Mouse (Mus musculus) erythroblast, embryonic 14.5 days (primary cell): ENCODE data around the gene Enpp1. TPM values are rescaled to one million over a fixed set of nuclear protein-coding genes. Genes with fewer than 3 reads are reported as not detected.

Experiments used
- H3K27me3 ChIP-seq: 2 replicates; pipeline ENCODE4 v1.6.1; 2012; ENCODE audit warnings: inconsistent platforms; ENCODE audit not compliant: control insufficient read depth
- H3K36me3 ChIP-seq: 2 replicates; pipeline ENCODE4 v1.6.1; 2012; ENCODE audit warnings: mild to moderate bottlenecking, inconsistent platforms; ENCODE audit not compliant: control insufficient read depth
- H3K4me1 ChIP-seq: 2 replicates; pipeline ENCODE4 v1.6.1; 2012; ENCODE audit warnings: inconsistent platforms; ENCODE audit not compliant: control insufficient read depth
- H3K4me3 ChIP-seq: replicated peaks from 2 replicates; pipeline ENCODE3; 2012; ENCODE audit warnings: moderate library complexity, mild to moderate bottlenecking, inconsistent platforms
- H3K9me3 ChIP-seq: 2 replicates; pipeline ENCODE4 v1.6.1; 2012; ENCODE audit warnings: low read length, inconsistent platforms, mixed read lengths; ENCODE audit not compliant: control insufficient read depth
- GATA1 ChIP-seq: IDR thresholded peaks from 2 replicates; pipeline ENCODE4 v1.6.1; 2012; ENCODE audit warnings: low read length, inconsistent platforms, mixed read lengths
- TAL1 ChIP-seq: IDR thresholded peaks from 3 replicates; pipeline ENCODE4 v1.6.1; 2012; ENCODE audit warnings: low read length, inconsistent platforms, mixed read lengths
- polyA plus RNA-seq: library from polyadenylated mRNA; stranded (reverse); fragments of >175 nt; gene quantifications from 2 replicates; pipeline ENCODE4 v1.2.3, GENCODE M21; 2012

Enpp1 gene
- polyA plus RNA-seq, 1 experiment = not detected

DNA sequence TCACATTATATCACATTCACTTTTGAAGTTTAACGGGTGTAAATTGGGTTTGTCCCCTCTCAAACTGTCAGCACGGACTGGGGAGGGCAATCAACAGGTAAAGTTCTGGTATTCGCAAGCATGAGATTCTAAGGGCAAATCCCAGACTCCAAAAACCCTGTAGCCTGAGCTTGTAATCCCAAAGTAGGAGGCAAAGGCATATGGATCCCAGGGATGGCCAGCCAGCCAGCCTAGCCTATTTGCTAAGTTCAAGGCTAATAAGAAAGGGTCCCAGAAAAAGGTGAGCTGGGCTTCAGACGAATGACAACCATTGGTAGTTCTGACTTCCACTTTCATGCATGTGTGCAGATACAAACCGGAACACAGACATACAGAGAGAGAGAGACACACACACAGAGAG lies 942 bp upstream of the Enpp1 start:
- Histone ChIP-seq H3K4me3 (no peak overlapping the region), H3K27me3 (peaks cover 27% of the 10 kb centered on the region), H3K4me1 (peaks cover 14% of the 10 kb centered on the region), H3K9me3 (no peaks in the 10 kb centered on the region), H3K36me3 (no peaks in the 10 kb centered on the region)
- no peak for TF ChIP-seq TAL1

DNA sequence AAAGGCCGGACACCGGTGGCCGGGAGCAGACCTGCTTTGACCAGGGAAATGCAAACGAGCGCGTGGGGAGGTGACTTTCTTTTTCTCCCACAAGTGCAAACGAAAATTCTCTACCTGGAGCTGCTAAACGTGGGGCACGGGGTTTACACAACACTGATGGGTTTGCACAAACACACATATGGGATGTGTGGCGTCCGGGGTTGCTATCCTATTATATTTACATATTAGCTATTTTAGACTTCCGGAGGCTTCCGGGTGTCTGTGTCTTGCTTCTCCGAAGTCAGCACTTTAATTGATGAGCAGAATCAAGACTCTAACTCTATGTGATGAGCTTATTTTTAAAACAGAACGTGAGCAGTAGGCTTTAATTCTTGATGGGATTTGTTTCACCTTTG lies 405 bp upstream of the Enpp1 start:
- peaks cover 14% of the 10 kb centered on the region for H3K4me1 ChIP-seq
- TF ChIP-seq GATA1 = no peak
- no peak for TF ChIP-seq TAL1
- no peaks in the 10 kb centered on the region for H3K9me3 ChIP-seq
- H3K27me3 ChIP-seq = peaks cover 27% of the 10 kb centered on the region
- H3K4me3 ChIP-seq = peak overlapping the region; percentile 69
- no peaks in the 10 kb centered on the region for H3K36me3 ChIP-seq

DNA sequence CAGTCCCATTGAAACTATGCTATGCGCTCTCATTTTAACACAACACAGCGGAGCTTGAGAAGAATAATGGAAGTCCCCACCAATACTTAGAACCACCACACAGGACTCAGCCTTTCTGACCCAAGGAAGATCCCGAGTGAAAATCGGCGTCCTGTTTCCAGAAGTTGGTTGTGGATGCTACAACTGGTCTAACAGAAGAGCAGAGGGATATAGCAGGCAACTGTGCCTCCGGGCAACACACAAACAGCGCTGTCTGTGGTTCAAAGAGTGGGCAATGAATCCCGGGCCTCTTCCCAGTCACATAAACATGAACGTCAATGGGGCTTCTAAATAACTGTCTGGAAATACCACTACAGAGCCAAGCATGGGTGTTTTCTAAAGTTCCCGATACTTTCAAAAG lies 888 bp downstream of the Enpp1 start:
- H3K9me3 ChIP-seq = no peaks in the 10 kb centered on the region
- peak overlapping the region; percentile 69 for H3K4me3 ChIP-seq
- peaks cover 14% of the 10 kb centered on the region for H3K4me1 ChIP-seq
- H3K36me3 ChIP-seq = no peaks in the 10 kb centered on the region
- TF ChIP-seq GATA1 = no peak
- TF ChIP-seq TAL1 = no peak
- peaks cover 27% of the 10 kb centered on the region for H3K27me3 ChIP-seq

DNA sequence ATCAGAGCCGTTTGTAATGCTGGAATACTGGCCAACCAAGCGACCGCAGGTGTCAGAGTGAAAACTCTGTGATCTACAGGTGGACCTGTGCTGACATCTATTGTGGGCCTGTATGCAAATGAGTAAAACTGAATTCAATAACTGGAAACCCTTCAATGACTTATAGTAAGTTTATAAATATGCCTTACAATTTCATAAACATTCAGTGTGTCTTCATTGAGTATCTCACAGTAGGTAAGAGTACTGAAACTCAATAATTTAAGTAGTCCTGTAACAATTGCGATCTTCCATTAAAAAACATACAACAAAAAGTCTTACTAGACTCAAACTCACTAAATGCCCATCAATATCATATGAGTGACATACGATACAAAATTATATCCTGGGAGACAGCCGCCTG lies 1.6 kb downstream of the Enpp1 start:
- Histone ChIP-seq H3K9me3 (no peaks in the 10 kb centered on the region), H3K4me1 (peaks cover 14% of the 10 kb centered on the region), H3K4me3 (no peak overlapping the region), H3K36me3 (no peaks in the 10 kb centered on the region), H3K27me3 (peaks cover 27% of the 10 kb centered on the region)
- no peak for TF ChIP-seq GATA1

DNA sequence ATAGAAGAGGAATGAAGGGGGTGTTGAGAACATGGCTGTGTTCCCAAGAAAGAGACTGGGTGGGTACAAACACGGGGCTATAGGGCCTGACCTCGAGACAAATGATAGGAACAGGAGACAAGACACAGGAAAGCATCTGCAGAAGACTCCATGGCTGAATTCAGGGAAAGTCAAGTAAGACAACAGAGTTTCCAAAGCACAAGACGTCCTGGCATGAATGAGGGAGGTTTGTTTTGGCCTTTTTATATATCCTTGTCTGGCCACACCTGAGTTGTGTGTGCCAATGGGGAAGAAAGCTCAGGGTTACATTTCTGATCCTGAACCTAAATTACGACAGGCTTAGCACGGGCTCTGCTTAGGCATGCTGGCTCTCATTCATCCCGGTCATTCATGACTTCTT lies 4.2 kb downstream of the Enpp1 start:
- Histone ChIP-seq H3K27me3 (peaks cover 24% of the 10 kb centered on the region), H3K36me3 (no peaks in the 10 kb centered on the region), H3K4me3 (no peak overlapping the region), H3K4me1 (peaks cover 14% of the 10 kb centered on the region), H3K9me3 (no peaks in the 10 kb centered on the region)
- TF ChIP-seq GATA1 (no peak), TAL1 (no peak)

DNA sequence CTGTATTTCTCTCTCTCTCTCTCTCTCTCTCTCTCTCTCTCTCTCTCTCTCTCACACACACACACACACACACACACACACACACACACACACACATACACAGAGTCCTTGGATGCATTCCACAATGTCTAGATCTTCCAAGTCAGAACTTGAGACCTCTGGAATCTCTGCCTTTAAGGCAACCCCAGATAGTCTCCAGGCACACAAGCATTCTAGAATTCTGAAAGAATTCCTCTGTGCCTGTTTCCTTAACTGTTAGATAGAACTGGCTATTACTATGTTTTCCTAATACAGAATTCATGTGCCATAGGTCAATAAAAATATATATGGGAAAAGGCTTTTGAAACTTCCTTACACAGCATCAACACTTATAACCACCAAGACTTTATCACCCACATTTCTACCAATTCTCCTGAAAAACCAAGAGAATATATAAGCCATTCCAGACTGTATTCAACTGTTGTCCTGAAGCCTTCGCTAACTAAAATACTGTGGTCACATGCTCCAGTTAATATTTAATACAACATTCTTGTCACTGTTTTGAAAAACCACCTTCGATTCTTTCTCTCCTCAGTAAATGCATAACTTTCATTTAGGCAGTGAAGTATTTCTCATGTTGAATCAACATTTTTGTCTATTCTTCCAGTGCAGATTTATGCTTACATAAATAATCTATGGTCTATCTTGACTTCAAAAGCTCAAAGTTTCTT lies 5.4 kb downstream of the Enpp1 start:
- H3K4me1 ChIP-seq = peaks cover 7% of the 10 kb centered on the region
- TF ChIP-seq GATA1 = no peak
- H3K36me3 ChIP-seq = no peaks in the 10 kb centered on the region
- peaks cover 13% of the 10 kb centered on the region for H3K27me3 ChIP-seq
- no peak overlapping the region for H3K4me3 ChIP-seq
- no peaks in the 10 kb centered on the region for H3K9me3 ChIP-seq

DNA sequence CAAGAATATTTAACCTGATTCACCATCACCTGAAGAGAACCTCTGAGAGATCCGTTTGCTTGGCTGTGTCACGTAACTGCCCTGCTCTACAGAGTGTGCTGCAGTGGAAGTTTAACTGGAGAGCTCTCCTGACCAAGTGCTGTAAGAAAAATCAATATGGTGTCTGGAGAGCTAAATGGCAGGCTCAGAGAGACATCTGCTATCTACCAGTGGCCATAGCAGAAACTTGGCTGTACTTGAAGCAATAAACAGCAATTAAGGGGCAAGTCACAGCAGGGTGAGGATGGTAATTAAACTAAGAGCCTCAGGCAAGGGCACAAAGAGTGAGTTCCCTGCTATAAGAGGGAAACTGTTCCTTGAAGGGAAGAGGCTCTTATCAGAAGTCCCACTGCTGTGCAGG lies 9.3 kb downstream of the Enpp1 start:
- Histone ChIP-seq H3K27me3 (no peaks in the 10 kb centered on the region), H3K36me3 (no peaks in the 10 kb centered on the region), H3K4me3 (no peak overlapping the region), H3K4me1 (no peaks in the 10 kb centered on the region), H3K9me3 (no peaks in the 10 kb centered on the region)
- TF ChIP-seq GATA1 = no peak
- no peak for TF ChIP-seq TAL1

DNA sequence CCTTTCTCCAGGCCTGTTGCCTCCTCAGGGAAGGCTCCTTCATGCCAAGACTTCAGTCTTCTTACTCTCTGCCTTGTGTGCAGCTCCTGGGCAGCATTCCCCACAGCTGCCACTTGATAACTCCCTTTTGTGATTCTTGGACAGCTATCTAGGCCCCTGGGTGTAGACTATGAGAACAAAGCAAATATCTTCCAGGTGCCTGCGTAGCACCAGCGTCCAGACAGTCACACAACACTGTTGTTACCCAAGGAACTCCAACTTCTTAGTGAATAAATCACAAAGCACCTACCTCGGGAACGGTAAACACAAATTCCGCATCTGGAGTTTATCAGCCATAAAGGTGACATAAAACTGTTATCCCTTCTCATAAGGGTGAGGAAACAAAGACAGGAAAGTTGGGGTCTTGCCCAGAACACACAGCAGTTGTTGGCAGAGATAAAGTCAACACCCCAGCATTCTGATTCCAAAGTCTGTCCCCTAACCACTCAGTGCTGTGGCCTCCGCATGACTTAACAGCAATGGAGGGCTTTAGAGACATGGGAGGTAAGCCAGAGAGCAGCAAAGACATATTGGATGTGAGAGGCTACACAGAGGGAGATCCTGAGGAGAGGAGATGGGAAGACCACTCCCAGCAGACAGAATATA lies 13.7 kb downstream of the Enpp1 start:
- no peaks in the 10 kb centered on the region for H3K9me3 ChIP-seq
- H3K4me3 ChIP-seq = no peak overlapping the region
- no peaks in the 10 kb centered on the region for H3K27me3 ChIP-seq
- no peaks in the 10 kb centered on the region for H3K36me3 ChIP-seq
- H3K4me1 ChIP-seq = no peaks in the 10 kb centered on the region
- TF ChIP-seq GATA1 = no peak
- TF ChIP-seq TAL1 = no peak

DNA sequence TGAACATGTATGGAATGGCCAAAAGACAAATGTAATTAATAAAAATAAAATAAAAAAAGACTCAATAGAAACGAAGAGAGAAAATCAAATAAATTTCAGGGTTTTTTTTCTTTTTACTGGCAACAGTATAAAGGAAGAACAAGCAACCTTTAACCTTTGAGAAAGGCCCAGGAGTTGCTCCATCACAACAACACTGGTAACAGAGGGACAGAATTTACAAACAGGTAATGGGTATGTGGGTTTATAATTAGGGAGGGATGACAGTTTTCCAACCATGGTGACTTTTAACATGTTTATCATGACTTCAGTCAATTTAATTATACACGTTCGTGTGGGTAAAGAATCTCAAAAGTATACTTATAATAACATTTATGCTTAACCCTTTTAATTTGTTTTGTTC lies 15.2 kb downstream of the Enpp1 start:
- H3K27me3 ChIP-seq = no peaks in the 10 kb centered on the region
- TF ChIP-seq GATA1 (no peak), TAL1 (no peak)
- no peaks in the 10 kb centered on the region for H3K4me1 ChIP-seq

DNA sequence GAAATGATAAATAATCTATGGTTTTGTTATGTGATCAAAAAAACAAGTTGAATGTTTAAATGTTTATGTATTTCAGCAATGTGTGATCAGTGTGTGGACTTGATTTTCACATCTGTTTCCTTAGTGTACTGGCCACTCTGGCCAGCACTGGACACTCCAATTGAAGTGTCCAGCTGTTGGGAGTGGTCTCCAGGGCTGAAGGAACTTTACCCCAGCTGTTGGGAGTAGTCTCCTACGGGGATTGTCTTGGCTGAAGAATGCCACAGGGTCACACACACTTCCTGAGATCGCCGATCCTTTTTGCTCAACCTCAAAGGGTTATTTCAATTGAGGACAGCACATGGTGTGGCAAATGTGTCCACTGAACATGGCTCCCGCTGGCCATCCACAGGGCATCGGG lies 16.2 kb downstream of the Enpp1 start:
- no peaks in the 10 kb centered on the region for H3K36me3 ChIP-seq
- no peak overlapping the region for H3K4me3 ChIP-seq
- H3K27me3 ChIP-seq = no peaks in the 10 kb centered on the region
- TF ChIP-seq GATA1 = no peak
- no peak for TF ChIP-seq TAL1
- no peaks in the 10 kb centered on the region for H3K9me3 ChIP-seq
- no peaks in the 10 kb centered on the region for H3K4me1 ChIP-seq

More for the DNA sequence above, 15.2 kb downstream of the Enpp1 start:
- Histone ChIP-seq H3K4me3 (no peak overlapping the region), H3K9me3 (no peaks in the 10 kb centered on the region), H3K36me3 (no peaks in the 10 kb centered on the region)
